Mouse (Mus musculus): ENCODE measurements around the gene Ccdc102a. TPM values are rescaled to one million over a fixed set of nuclear protein-coding genes. Genes with fewer than 3 reads are reported as not detected.

The Ccdc102a gene
- 9.9 and 24.4 TPM in 2 replicates for polyA plus RNA-seq (2012; ENCODE audit: low replicate concordance)

GRCm38 (mm10) chr8:94917851-94918495 lies at the start of gene Ccdc102a:
Ccdc102a (minus strand) TSS chr8:94918098.

GRCm38 (mm10) chr8:94923405-94923804 lies 5.5 kb upstream of the Ccdc102a start, which contains the start of gene Adgrg5:
Adgrg5 (plus strand) TSS chr8:94923694.

GRCm38 (mm10) chr8:94876197-94876730 lies 41.6 kb downstream of the Ccdc102a start, which contains the start of gene Dok4:
Dok4 (minus strand) TSS chr8:94876330.

GRCm38 (mm10) chr8:94857346-94858173 lies 60.3 kb downstream of the Ccdc102a start, which contains the start of gene Polr2c:
Polr2c (plus strand) TSS chr8:94857450.

Other genes with a start within 250 kb of the Ccdc102a start
- not detected in 2 replicates for gene Pllp, start 221.8 kb downstream of the Ccdc102a start, polyA plus RNA-seq (2012; ENCODE audit: low replicate concordance)
- 1.9 and 3.2 TPM in 2 replicates for gene Ccl22, start 172.5 kb downstream of the Ccdc102a start, polyA plus RNA-seq (2012; ENCODE audit: low replicate concordance)
- gene Cx3cl1, start 146.1 kb downstream of the Ccdc102a start, polyA plus RNA-seq (2012; ENCODE audit: low replicate concordance), result 0.31 and 0.59 TPM in 2 replicates
- gene Ccl17, start 107.6 kb downstream of the Ccdc102a start, polyA plus RNA-seq (2012; ENCODE audit: low replicate concordance), result not detected in 2 replicates
- 51.0 and 128 TPM in 2 replicates for gene Coq9, start 79.8 kb downstream of the Ccdc102a start, polyA plus RNA-seq (2012; ENCODE audit: low replicate concordance)
- gene Ciapin1, start 79.7 kb downstream of the Ccdc102a start, polyA plus RNA-seq (2012; ENCODE audit: low replicate concordance), result 49.1 and 330 TPM in 2 replicates
- gene Polr2c, start 60.6 kb downstream of the Ccdc102a start, polyA plus RNA-seq (2012; ENCODE audit: low replicate concordance), result 7.3 and 16.5 TPM in 2 replicates
- 2.7 and 5.0 TPM in 2 replicates for gene Dok4, start 41.8 kb downstream of the Ccdc102a start, polyA plus RNA-seq (2012; ENCODE audit: low replicate concordance)
- gene Adgrg5, start 5.6 kb upstream of the Ccdc102a start, polyA plus RNA-seq (2012; ENCODE audit: low replicate concordance), result 11.8 and 12.9 TPM in 2 replicates
- gene Adgrg1, start 56.7 kb upstream of the Ccdc102a start, polyA plus RNA-seq (2012; ENCODE audit: low replicate concordance), result 2.7 and 6.2 TPM in 2 replicates
- gene Adgrg3, start 99.6 kb upstream of the Ccdc102a start, polyA plus RNA-seq (2012; ENCODE audit: low replicate concordance), result 3.3 and 5.4 TPM in 2 replicates
- gene Drc7, start 137.0 kb upstream of the Ccdc102a start, polyA plus RNA-seq (2012; ENCODE audit: low replicate concordance), result not detected in 2 replicates
- gene Katnb1, start 163.1 kb upstream of the Ccdc102a start, polyA plus RNA-seq (2012; ENCODE audit: low replicate concordance), result 26.3 and 27.7 TPM in 2 replicates

Measured in hematopoietic multipotent progenitor cell, adult 10-12 weeks (in vitro differentiated cells).